Mouse (Mus musculus) cortical plate, adult 2 months (tissue): Measurements from ENCODE around the gene Spata13. TPM values are rescaled to one million over a fixed set of nuclear protein-coding genes. Genes with fewer than 3 reads are reported as not detected.

ENCODE experiments used
- H3K27ac ChIP-seq: fragments of 200-500 bp; 2 replicates; pipeline ENCODE4 v1.5.1; 2012; ENCODE audit warnings: low read length, control low read depth, inconsistent platforms; ENCODE audit not compliant: insufficient read depth
- H3K4me1 ChIP-seq: fragments of 200-500 bp; 2 replicates; pipeline ENCODE4 v1.6.1; 2011; ENCODE audit warnings: low read length; ENCODE audit not compliant: control insufficient read depth, insufficient read depth
- H3K4me3 ChIP-seq: fragments of 200-500 bp; 2 replicates; pipeline ENCODE4 v1.5.1; 2011; ENCODE audit warnings: mild to moderate bottlenecking, low read length, control low read depth; ENCODE audit not compliant: insufficient read depth
- CTCF ChIP-seq: fragments of 200-500 bp; IDR thresholded peaks from 2 replicates; pipeline ENCODE4 v1.5.1; 2011; ENCODE audit warnings: mild to moderate bottlenecking, control low read depth, low read length; ENCODE audit not compliant: insufficient read depth; ENCODE audit errors: extremely low read depth
- POLR2A ChIP-seq: fragments of 200-500 bp; IDR thresholded peaks from 2 replicates; pipeline ENCODE4 v1.6.1; 2011; ENCODE audit warnings: mild to moderate bottlenecking, low read length, control low read depth; ENCODE audit not compliant: insufficient read depth; ENCODE audit errors: extremely low read depth
- polyA plus RNA-seq: library from polyadenylated mRNA; depleted of rRNA; stranded (reverse); fragments of >200 nt; gene quantifications from 2 replicates; pipeline ENCODE4 v1.2.3, GENCODE M21; 2012

Gene Spata13
- polyA plus RNA-seq, 1 experiment = 6.1 TPM

GRCm38 (mm10) chr14:60688509-60689205 is 54.9 kb downstream of the Spata13 start:
- Histone ChIP-seq H3K27ac (no peak overlapping the region), H3K4me3 (no peak overlapping the region), H3K4me1 (peaks cover 3% of the 10 kb centered on the region; the same call in 1 of the 2 replicates)
- no peak for TF ChIP-seq POLR2A
- peak; percentile 92 for TF ChIP-seq CTCF

GRCm38 (mm10) chr14:60689768-60690167 is 56.0 kb downstream of the Spata13 start:
- TF ChIP-seq CTCF = no peak
- no peak for TF ChIP-seq POLR2A
- Histone ChIP-seq H3K4me3 (no peak overlapping the region), H3K4me1 (peaks cover 3% of the 10 kb centered on the region; the same call in 1 of the 2 replicates), H3K27ac (no peak overlapping the region)

DNA sequence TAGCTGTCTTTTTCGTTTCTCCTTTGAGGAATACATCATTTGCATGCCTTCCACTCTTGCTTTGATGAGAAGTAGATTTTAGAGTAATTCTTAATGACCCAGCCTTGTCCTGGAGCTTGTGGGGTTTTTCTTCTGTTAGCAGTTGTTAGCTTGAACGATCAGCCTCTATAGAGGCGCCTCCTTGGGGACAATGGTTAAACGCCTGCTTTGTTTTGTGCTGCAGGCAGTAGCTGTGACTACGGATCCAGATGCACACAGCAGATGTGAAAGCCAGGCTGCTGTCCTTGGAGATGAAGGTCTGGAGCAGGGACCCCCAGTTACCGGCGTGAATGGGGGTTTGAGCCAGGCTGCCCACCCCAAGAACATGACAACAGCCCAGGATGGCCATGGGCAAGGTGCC is 56.8 kb downstream of the Spata13 start:
- H3K4me3 ChIP-seq = no peak overlapping the region
- peaks cover 3% of the 10 kb centered on the region; the same call in 1 of the 2 replicates for H3K4me1 ChIP-seq
- no peak for TF ChIP-seq POLR2A
- TF ChIP-seq CTCF = no peak
- H3K27ac ChIP-seq = no peak overlapping the region

DNA sequence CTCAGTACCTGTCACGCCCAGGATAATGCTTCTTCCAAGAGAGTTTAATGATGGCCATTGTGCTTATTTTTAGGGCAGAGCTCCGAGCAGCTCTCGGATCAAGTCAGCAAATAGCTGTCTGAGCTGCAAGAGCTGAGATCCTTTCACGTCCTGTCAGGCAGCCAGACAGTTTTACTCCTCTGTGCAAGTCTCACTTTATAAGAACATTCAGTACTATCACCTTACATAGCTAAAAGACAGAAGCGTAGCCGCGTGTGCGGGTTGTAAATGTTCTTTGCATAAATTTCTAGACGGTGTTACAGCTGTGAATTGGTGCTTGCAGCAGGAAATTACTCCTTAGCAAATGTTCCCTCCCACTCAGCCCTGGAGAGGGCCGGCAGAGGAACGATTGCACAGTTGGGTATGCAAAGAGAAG is 59.3 kb downstream of the Spata13 start:
- TF ChIP-seq CTCF = no peak
- H3K4me1 ChIP-seq = peaks cover 3% of the 10 kb centered on the region; the same call in 1 of the 2 replicates
- H3K4me3 ChIP-seq = no peak overlapping the region
- H3K27ac ChIP-seq = no peak overlapping the region

- no peak for TF ChIP-seq CTCF
- no peak for TF ChIP-seq POLR2A
- no peak overlapping the region for H3K4me3 ChIP-seq
- no peak overlapping the region for H3K27ac ChIP-seq
- H3K4me1 ChIP-seq = peaks cover 3% of the 10 kb centered on the region; the same call in 1 of the 2 replicates
These were observed 59.9 kb downstream of the Spata13 start for GRCm38 (mm10) chr14:60693666-60694065.

DNA sequence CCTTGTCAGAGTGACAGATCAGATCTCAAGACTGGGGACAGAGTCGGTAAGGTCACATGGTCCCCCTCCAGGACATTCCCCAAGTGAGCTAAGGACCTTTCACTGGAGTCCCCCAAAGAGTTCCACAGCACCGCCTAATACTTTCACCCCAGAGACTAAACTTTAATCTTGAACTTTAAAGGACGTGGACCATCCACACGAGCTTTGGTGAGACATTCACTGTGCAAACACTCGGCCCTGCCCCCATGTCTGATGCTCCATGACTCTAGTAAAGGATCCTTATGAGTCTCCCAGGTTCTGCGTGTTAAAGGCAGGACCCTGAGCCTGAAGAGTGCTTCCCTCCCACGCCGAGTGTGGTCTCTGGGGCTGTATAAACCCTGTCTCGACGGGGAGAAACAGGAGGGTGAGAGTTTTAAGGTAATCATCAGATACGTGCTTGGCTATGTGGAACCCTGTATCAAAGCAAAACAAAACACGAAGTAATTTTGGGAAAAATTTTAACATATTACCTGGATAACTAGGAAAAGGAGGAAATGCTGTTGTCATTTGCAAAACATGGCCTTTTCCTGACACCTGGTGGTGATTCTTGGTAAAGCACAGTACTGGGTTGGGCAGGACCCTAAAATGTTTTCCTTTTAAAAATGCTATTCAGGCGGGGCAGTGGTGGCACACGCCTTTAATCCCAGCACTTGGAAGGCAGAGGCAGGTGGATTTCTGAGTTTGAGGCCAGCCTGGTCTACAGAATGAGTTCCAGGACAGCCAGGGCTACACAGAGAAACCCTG is 60.6 kb downstream of the Spata13 start:
- H3K27ac ChIP-seq = no peak overlapping the region
- no peak for TF ChIP-seq POLR2A
- TF ChIP-seq CTCF = peak; percentile 70
- peaks cover 3% of the 10 kb centered on the region; the same call in 1 of the 2 replicates for H3K4me1 ChIP-seq
- H3K4me3 ChIP-seq = no peak overlapping the region

DNA sequence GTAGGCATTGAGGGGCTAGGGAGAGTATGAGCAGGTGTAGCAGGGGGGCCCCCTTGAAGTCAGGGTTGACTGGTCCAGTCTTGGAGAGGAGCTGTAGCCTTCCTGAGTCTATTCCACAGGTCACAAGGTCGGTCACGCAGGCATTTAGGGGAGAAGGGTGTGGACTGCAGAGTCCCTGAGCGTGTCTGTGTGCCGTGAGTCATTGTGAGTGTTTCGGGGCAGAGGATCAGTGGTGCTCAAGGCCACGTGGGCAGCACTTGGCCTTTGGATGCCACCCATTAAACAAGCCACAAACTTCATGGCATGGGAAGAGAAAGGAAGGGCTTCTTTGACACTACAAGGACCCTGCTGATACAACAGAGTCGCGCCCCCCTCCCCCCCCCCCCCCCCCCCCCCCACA is 63.5 kb downstream of the Spata13 start:
- TF ChIP-seq CTCF (no peak), POLR2A (no peak)
- peaks cover 3% of the 10 kb centered on the region; the same call in 1 of the 2 replicates for H3K4me1 ChIP-seq
- no peak overlapping the region for H3K4me3 ChIP-seq
- no peak overlapping the region for H3K27ac ChIP-seq

GRCm38 (mm10) chr14:60698980-60699379 is 65.2 kb downstream of the Spata13 start:
- TF ChIP-seq CTCF (no peak), POLR2A (no peak)
- Histone ChIP-seq H3K27ac (no peak overlapping the region), H3K4me1 (no peaks in the 10 kb centered on the region), H3K4me3 (no peak overlapping the region)

GRCm38 (mm10) chr14:60702377-60703140 is 68.8 kb downstream of the Spata13 start:
- TF ChIP-seq CTCF = no peak
- TF ChIP-seq POLR2A = no peak
- Histone ChIP-seq H3K4me3 (no peak overlapping the region), H3K27ac (no peak overlapping the region), H3K4me1 (peaks cover 1% of the 10 kb centered on the region; the same call in 1 of the 2 replicates)
